Mouse (Mus musculus) right cerebral cortex, adult 18-20 months (tissue): ENCODE data around the gene Elf2.

Experiments used
- DNase-seq: peaks from one replicate; pipeline ENCODE4 v3.0.0; 2022; ENCODE audit warnings: mixed read lengths

Elf2 gene

GRCm38 (mm10) chr3:51340552-51341267 is at the start of gene Elf2:
Gene Elf2 (minus strand): TSS chr3:51340663.
- peak; percentile 88 for DNase-seq

- DNase-seq = no peak
These were observed 48.4 kb upstream of the Elf2 start for GRCm38 (mm10) chr3:51388904-51389303.

GRCm38 (mm10) chr3:51387868-51388381 is 47.5 kb upstream of the Elf2 start:
- no peak for DNase-seq

- no peak for DNase-seq
These were observed 46.6 kb upstream of the Elf2 start for GRCm38 (mm10) chr3:51387134-51387451.

GRCm38 (mm10) chr3:51386441-51387133 is 46.1 kb upstream of the Elf2 start:
- no peak for DNase-seq

- no peak for DNase-seq
These were observed 42.9 kb upstream of the Elf2 start for GRCm38 (mm10) chr3:51383409-51383808.

GRCm38 (mm10) chr3:51380660-51381014 is 40.2 kb upstream of the Elf2 start:
- DNase-seq = no peak

- DNase-seq = no peak
These were observed 39.6 kb upstream of the Elf2 start for GRCm38 (mm10) chr3:51379786-51380659.

GRCm38 (mm10) chr3:51378665-51378946 is 38.1 kb upstream of the Elf2 start:
- DNase-seq = no peak

GRCm38 (mm10) chr3:51377878-51378664 is 37.6 kb upstream of the Elf2 start:
- no peak for DNase-seq

- no peak for DNase-seq
These were observed 35.1 kb upstream of the Elf2 start for GRCm38 (mm10) chr3:51375307-51376265.

- no peak for DNase-seq
These were observed 33.1 kb upstream of the Elf2 start for GRCm38 (mm10) chr3:51373544-51373943.

GRCm38 (mm10) chr3:51372883-51373282 is 32.4 kb upstream of the Elf2 start:
- DNase-seq = no peak

- DNase-seq = no peak
These were observed 31.4 kb upstream of the Elf2 start for GRCm38 (mm10) chr3:51371826-51372225.

- DNase-seq = no peak
These were observed 27.5 kb upstream of the Elf2 start for GRCm38 (mm10) chr3:51368011-51368410.

- DNase-seq = no peak
These were observed 26.5 kb upstream of the Elf2 start for GRCm38 (mm10) chr3:51366926-51367325.

GRCm38 (mm10) chr3:51365517-51365882 is 25.0 kb upstream of the Elf2 start:
- DNase-seq = no peak

GRCm38 (mm10) chr3:51364703-51365516 is 24.4 kb upstream of the Elf2 start:
- DNase-seq = peak; percentile 91

- DNase-seq = no peak
These were observed 20.6 kb upstream of the Elf2 start for GRCm38 (mm10) chr3:51361066-51361465.

- DNase-seq = no peak
These were observed 19.3 kb upstream of the Elf2 start for GRCm38 (mm10) chr3:51359558-51360307.
